Mouse (Mus musculus) natural killer cell, adult 2 months (primary cell): ENCODE measurements around the gene Tas2r121.
"Not testable (repeated sequence)": the region's sequence is repeated elsewhere in the genome, so short reads cannot be mapped to it uniquely, and the experiment has no call there.

Experiments used
- DNase-seq, 2 experiments: peaks; one replicate each; pipeline ENCODE4 v3.0.0; 2022; ENCODE audit warnings: low spot score in 2 of 2

The Tas2r121 gene

GRCm38 (mm10) chr6:132700907-132701306 is at the start of gene Tas2r121:
Gene Tas2r121 (minus strand): TSS chr6:132701007.
- DNase-seq, result no peak

- DNase-seq, result no peak
Measured at GRCm38 (mm10) chr6:132750206-132750605, 49.4 kb upstream of the Tas2r121 start.

- no peak for DNase-seq
Measured at GRCm38 (mm10) chr6:132737935-132738334, 37.1 kb upstream of the Tas2r121 start, which contains the start of gene Tas2r115. Gene Tas2r115 (minus strand): TSS chr6:132738035.

GRCm38 (mm10) chr6:132711828-132712227 is 11.0 kb upstream of the Tas2r121 start, which contains the start of gene Tas2r122:
Gene Tas2r122 (minus strand): TSS chr6:132711928.
- DNase-seq, result no peak

- DNase-seq, result not testable (repeated sequence)
Measured at GRCm38 (mm10) chr6:132691596-132691995, 9.2 kb downstream of the Tas2r121 start.

GRCm38 (mm10) chr6:132656653-132657052 is 44.2 kb downstream of the Tas2r121 start, which contains the start of gene Tas2r120:
Gene Tas2r120 (plus strand): TSS chr6:132656953.
- no peak for DNase-seq

GRCm38 (mm10) chr6:132651426-132651825 is 49.4 kb downstream of the Tas2r121 start, which contains the start of gene A630073D07Rik:
Gene A630073D07Rik (minus strand): TSS chr6:132651526.
- no peak for DNase-seq
